Mouse (Mus musculus) cerebellum, adult 2 months (tissue): ENCODE data around the gene Igf2bp1. TPM values are rescaled to one million over a fixed set of nuclear protein-coding genes. Genes with fewer than 3 reads are reported as not detected.

Experiments
- DNase-seq, 2 experiments: peaks; one replicate each; pipeline ENCODE4 v3.0.0; 2021
- H3K27ac ChIP-seq: fragments of 200-500 bp; 2 replicates; pipeline ENCODE4 v1.5.1; 2012; ENCODE audit warnings: low read length, control low read depth, inconsistent platforms; ENCODE audit not compliant: insufficient read depth
- H3K27me3 ChIP-seq: fragments of 200-500 bp; 2 replicates; pipeline ENCODE4 v1.6.1; 2012; ENCODE audit warnings: inconsistent platforms, mild to moderate bottlenecking, low read length, moderate library complexity; ENCODE audit not compliant: control insufficient read depth, insufficient read depth
- H3K4me1 ChIP-seq: fragments of 200-500 bp; 2 replicates; pipeline ENCODE4 v1.6.1; 2011; ENCODE audit warnings: low read length; ENCODE audit not compliant: control insufficient read depth, insufficient read depth
- H3K4me3 ChIP-seq: fragments of 200-500 bp; replicated peaks from 2 replicates; pipeline ENCODE3; 2011; ENCODE audit warnings: mild to moderate bottlenecking, low read depth, low read length, control low read depth; ENCODE audit not compliant: insufficient read depth
- CTCF ChIP-seq: fragments of 200-500 bp; IDR thresholded peaks from 2 replicates; pipeline ENCODE4 v1.5.1; 2011; ENCODE audit warnings: low read depth, mild to moderate bottlenecking, control low read depth, low read length, moderate library complexity, borderline replicate concordance; ENCODE audit not compliant: insufficient read depth
- POLR2A ChIP-seq: fragments of 200-500 bp; IDR thresholded peaks from 2 replicates; pipeline ENCODE4 v1.6.1; 2011; ENCODE audit warnings: low read length, control low read depth, borderline replicate concordance; ENCODE audit not compliant: insufficient read depth
- WGBS: fragments of 180-500 bp; shearing (Covaris S2); methylation state at CpG from one replicate; pipeline ENCODE4 v1.1.7; 2018; 5-methylcytosine and 5-hydroxymethylcytosine counted together
- polyA plus RNA-seq: library from polyadenylated mRNA; depleted of rRNA; stranded (reverse); fragments of >200 nt; gene quantifications from 2 replicates; pipeline ENCODE4 v1.2.3, GENCODE M21; 2012

Gene Igf2bp1
- polyA plus RNA-seq, 1 experiment = not detected

- Histone ChIP-seq H3K27me3 (peaks cover 1% of the 10 kb centered on the region; the same call in 1 of the 2 replicates), H3K4me1 (no peaks in the 10 kb centered on the region), H3K27ac (no peak overlapping the region), H3K4me3 (no peak overlapping the region)
- 7% methylated on average over 9 of the region's 9 CpGs for WGBS
- DNase-seq = no peak
- TF ChIP-seq CTCF (no peak), POLR2A (no peak)
These were observed 17.2 kb downstream of the Igf2bp1 start for GRCm38 (mm10) chr11:95988533-95988932.

- Histone ChIP-seq H3K4me1 (no peaks in the 10 kb centered on the region), H3K4me3 (no peak overlapping the region), H3K27me3 (peaks cover under 1% of the 10 kb centered on the region; the same call in 1 of the 2 replicates), H3K27ac (no peak overlapping the region)
- no peak for TF ChIP-seq POLR2A
- no peak for TF ChIP-seq CTCF
- WGBS = 57% methylated on average over 6 of the region's 6 CpGs
- no peak for DNase-seq
These were observed 17.8 kb downstream of the Igf2bp1 start for GRCm38 (mm10) chr11:95987854-95988447.

GRCm38 (mm10) chr11:95982475-95982874, 23.3 kb downstream of the Igf2bp1 start:
- TF ChIP-seq POLR2A (no peak), CTCF (no peak)
- 55% methylated on average over 1 of the region's 1 CpGs for WGBS
- no peak overlapping the region for H3K27ac ChIP-seq
- H3K4me1 ChIP-seq = no peaks in the 10 kb centered on the region
- H3K4me3 ChIP-seq = no peak overlapping the region
- DNase-seq = no peak
- no peaks in the 10 kb centered on the region for H3K27me3 ChIP-seq

GRCm38 (mm10) chr11:95981804-95982203, 23.9 kb downstream of the Igf2bp1 start:
- H3K4me3 ChIP-seq = no peak overlapping the region
- no peak for DNase-seq
- TF ChIP-seq POLR2A = no peak
- TF ChIP-seq CTCF = no peak
- H3K27me3 ChIP-seq = no peaks in the 10 kb centered on the region
- 86% methylated on average over 12 of the region's 12 CpGs for WGBS
- H3K4me1 ChIP-seq = no peaks in the 10 kb centered on the region
- H3K27ac ChIP-seq = no peak overlapping the region

- WGBS = 71% methylated on average over 8 of the region's 8 CpGs
- no peaks in the 10 kb centered on the region for H3K4me1 ChIP-seq
- no peak for DNase-seq
- peak; percentile 46; the same call in 1 of the 2 replicates for TF ChIP-seq CTCF
- no peak for TF ChIP-seq POLR2A
- H3K27ac ChIP-seq = no peak overlapping the region
- H3K27me3 ChIP-seq = no peaks in the 10 kb centered on the region
- H3K4me3 ChIP-seq = no peak overlapping the region
These were observed 24.9 kb downstream of the Igf2bp1 start for GRCm38 (mm10) chr11:95980762-95981418.

- DNase-seq = no peak
- Histone ChIP-seq H3K27me3 (no peaks in the 10 kb centered on the region), H3K27ac (no peak overlapping the region), H3K4me1 (no peaks in the 10 kb centered on the region), H3K4me3 (no peak overlapping the region)
- TF ChIP-seq POLR2A (no peak), CTCF (no peak)
- WGBS = 87% methylated on average over 3 of the region's 3 CpGs
These were observed 27.3 kb downstream of the Igf2bp1 start for GRCm38 (mm10) chr11:95978487-95978886.

- WGBS = 88% methylated on average over 2 of the region's 2 CpGs
- TF ChIP-seq POLR2A = no peak
- no peak for TF ChIP-seq CTCF
- no peak for DNase-seq
- H3K27ac ChIP-seq = no peak overlapping the region
- no peaks in the 10 kb centered on the region for H3K27me3 ChIP-seq
- H3K4me1 ChIP-seq = no peaks in the 10 kb centered on the region
- H3K4me3 ChIP-seq = no peak overlapping the region
These were observed 29.4 kb downstream of the Igf2bp1 start for GRCm38 (mm10) chr11:95976290-95976689.

GRCm38 (mm10) chr11:95975694-95976093, 30.0 kb downstream of the Igf2bp1 start:
- Histone ChIP-seq H3K4me1 (no peaks in the 10 kb centered on the region), H3K27ac (no peak overlapping the region), H3K4me3 (no peak overlapping the region), H3K27me3 (no peaks in the 10 kb centered on the region)
- WGBS = 92% methylated on average over 5 of the region's 5 CpGs
- TF ChIP-seq CTCF (no peak), POLR2A (no peak)
- no peak for DNase-seq
